Mouse (Mus musculus) MEL (cell line): ENCODE results near the gene Capn8. TPM values are rescaled to one million over a fixed set of nuclear protein-coding genes. Genes with fewer than 3 reads are reported as not detected.

Source experiments
- DNase-seq: peaks from one replicate; pipeline ENCODE4 v3.0.0; 2011; ENCODE audit warnings: low read depth, low spot score
- H3K27ac ChIP-seq: 2 replicates; pipeline ENCODE4 v1.5.1; 2012; ENCODE audit warnings: low read depth, mild to moderate bottlenecking, control low read depth, low read length, moderate library complexity; ENCODE audit not compliant: control insufficient read depth
- H3K27me3 ChIP-seq, 2 experiments: fragments of 150-350 bp in 1 of 2; sonication (generic) in 1 of 2; 2 replicates each; pipeline ENCODE4 v1.6.1; 2012; ENCODE audit warnings: low read length in 2 of 2, mild to moderate bottlenecking in 2 of 2, improper control_type of control experiment in 1 of 2, moderate library complexity in 1 of 2; ENCODE audit not compliant: insufficient read depth in 2 of 2, control insufficient read depth in 1 of 2
- H3K36me3 ChIP-seq, 2 experiments: 2 replicates each; pipeline ENCODE4 v1.6.1; 2012 to 2014; ENCODE audit warnings: low read length in 2 of 2, improper control_type of control experiment in 1 of 2, inconsistent platforms in 1 of 2, mild to moderate bottlenecking in 1 of 2; ENCODE audit not compliant: insufficient read depth in 2 of 2, control insufficient read depth in 1 of 2
- H3K4me1 ChIP-seq, 2 experiments: fragments of 150-350 bp in 1 of 2; sonication (generic) in 1 of 2; 2 replicates each; pipeline ENCODE4 v1.6.1; 2012; ENCODE audit warnings: low read length in 2 of 2, improper control_type of control experiment in 1 of 2, mild to moderate bottlenecking in 1 of 2; ENCODE audit not compliant: insufficient read depth in 2 of 2, control insufficient read depth in 1 of 2
- H3K4me3 ChIP-seq, 2 experiments: fragments of 150-350 bp in 1 of 2; sonication (generic) in 1 of 2; 2 replicates each; pipeline ENCODE4 v1.5.1; 2012; ENCODE audit warnings: low read depth in 2 of 2, low read length in 2 of 2, mild to moderate bottlenecking in 2 of 2, moderate library complexity in 2 of 2, control low read depth in 1 of 2, improper control_type of control experiment in 1 of 2; ENCODE audit not compliant: control insufficient read depth in 1 of 2, insufficient read depth in 1 of 2
- H3K79me2 ChIP-seq: 2 replicates; pipeline ENCODE4 v1.6.1; 2012; ENCODE audit warnings: mild to moderate bottlenecking, low read length, moderate library complexity; ENCODE audit not compliant: control insufficient read depth, poor library complexity, insufficient read depth
- H3K9ac ChIP-seq: 2 replicates; pipeline ENCODE4 v1.6.1; 2012; ENCODE audit warnings: low read depth, mild to moderate bottlenecking, control low read depth, low read length, moderate library complexity; ENCODE audit not compliant: control insufficient read depth, poor library complexity, severe bottlenecking
- H3K9me3 ChIP-seq: fragments of 150-350 bp; sonication (generic); replicated peaks from 2 replicates; pipeline ENCODE4 v1.6.1; 2012; ENCODE audit warnings: mild to moderate bottlenecking, low read length, improper control_type of control experiment, moderate library complexity; ENCODE audit not compliant: insufficient read depth
- CHD2 ChIP-seq: IDR thresholded peaks from 2 replicates; pipeline ENCODE4 v1.6.1; 2011; ENCODE audit warnings: low read length, improper control_type of control experiment
- CTCF ChIP-seq, 3 experiments: IDR thresholded peaks in 2 of 3; conservative IDR thresholded peaks in 1 of 3; 2 replicates each; pipeline ENCODE4 v1.5.1; 2011 to 2012; ENCODE audit warnings: low read length in 3 of 3, low read depth in 2 of 3, mild to moderate bottlenecking in 2 of 3, improper control_type of control experiment in 1 of 3, inconsistent platforms in 1 of 3, mixed read lengths in 1 of 3, moderate library complexity in 1 of 3; ENCODE audit not compliant: control insufficient read depth in 1 of 3, insufficient read depth in 1 of 3, poor library complexity in 1 of 3, severe bottlenecking in 1 of 3
- EP300 ChIP-seq, 2 experiments: IDR thresholded peaks; 2 replicates each; pipeline ENCODE4 v1.6.1; 2011; ENCODE audit warnings: improper control_type of control experiment in 2 of 2, low read length in 2 of 2, low read depth in 1 of 2, mild to moderate bottlenecking in 1 of 2
- GABPA ChIP-seq: IDR thresholded peaks from 2 replicates; pipeline ENCODE4 v1.6.1; 2012; ENCODE audit warnings: low read depth, mild to moderate bottlenecking, inconsistent platforms, low read length, improper control_type of control experiment, moderate library complexity
- HCFC1 ChIP-seq: IDR thresholded peaks from 2 replicates; pipeline ENCODE4 v1.6.1; 2012; ENCODE audit warnings: low read depth, mild to moderate bottlenecking, inconsistent platforms, low read length, improper control_type of control experiment, moderate library complexity
- MAX ChIP-seq: IDR thresholded peaks from 2 replicates; pipeline ENCODE4 v1.6.1; 2011; ENCODE audit warnings: low read length, improper control_type of control experiment
- MAZ ChIP-seq: IDR thresholded peaks from 2 replicates; pipeline ENCODE4 v1.6.1; 2012; ENCODE audit warnings: low read depth, mild to moderate bottlenecking, inconsistent platforms, low read length, improper control_type of control experiment
- MXI1 ChIP-seq: IDR thresholded peaks from 2 replicates; pipeline ENCODE4 v1.6.1; 2011; ENCODE audit warnings: mild to moderate bottlenecking, low read depth, low read length, improper control_type of control experiment
- MYC ChIP-seq: IDR thresholded peaks from 2 replicates; pipeline ENCODE4 v1.6.1; 2011; ENCODE audit warnings: low read depth, mild to moderate bottlenecking, low read length, improper control_type of control experiment, moderate library complexity
- NRF1 ChIP-seq: IDR thresholded peaks from 2 replicates; pipeline ENCODE4 v1.6.1; 2014; ENCODE audit warnings: low read depth, mild to moderate bottlenecking, inconsistent platforms, low read length, improper control_type of control experiment, moderate library complexity; ENCODE audit not compliant: poor library complexity, insufficient read depth, severe bottlenecking
- RAD21 ChIP-seq: IDR thresholded peaks from 2 replicates; pipeline ENCODE4 v1.6.1; 2011; ENCODE audit warnings: mild to moderate bottlenecking, low read depth, low read length, improper control_type of control experiment
- RCOR1 ChIP-seq: IDR thresholded peaks from 2 replicates; pipeline ENCODE4 v1.6.1; 2012; ENCODE audit warnings: low read depth, mild to moderate bottlenecking, inconsistent platforms, low read length, improper control_type of control experiment
- SMC3 ChIP-seq: IDR thresholded peaks from 2 replicates; pipeline ENCODE4 v1.6.1; 2011; ENCODE audit warnings: low read depth, low read length, improper control_type of control experiment
- TBP ChIP-seq: IDR thresholded peaks from 2 replicates; pipeline ENCODE4 v1.8.0; 2011; ENCODE audit warnings: low read depth, low read length, improper control_type of control experiment
- USF1 ChIP-seq: IDR thresholded peaks from 2 replicates; pipeline ENCODE4 v1.6.1; 2014; ENCODE audit warnings: low read depth, mild to moderate bottlenecking, inconsistent platforms, low read length, improper control_type of control experiment, moderate library complexity
- ZC3H11A ChIP-seq: IDR thresholded peaks from 2 replicates; pipeline ENCODE4 v1.6.1; 2012; ENCODE audit warnings: low read depth, mild to moderate bottlenecking, inconsistent platforms, low read length, improper control_type of control experiment
- ZKSCAN1 ChIP-seq: IDR thresholded peaks from 2 replicates; pipeline ENCODE4 v1.6.1; 2012; ENCODE audit warnings: low read depth, mild to moderate bottlenecking, inconsistent platforms, low read length, improper control_type of control experiment, moderate library complexity
- polyA plus RNA-seq, 2 experiments: library from polyadenylated mRNA; stranded (reverse) in 1 of 2; unstranded in 1 of 2; fragments of >175 nt in 1 of 2; fragments of >200 nt in 1 of 2; gene quantifications; 2 replicates each; pipeline versions ENCODE4 v1.2.1 to v1.2.4; 2012; ENCODE audit warnings: low replicate concordance in 2 of 2, low read depth in 1 of 2; ENCODE audit not compliant: insufficient read length in 2 of 2, insufficient read depth in 1 of 2, missing spikeins in 1 of 2
- total RNA-seq: library from RNA; depleted of rRNA; stranded (reverse); fragments of 300-350 nt; gene quantifications from 2 replicates; pipeline ENCODE4 v1.2.3, GENCODE M21; 2012

Capn8 gene
- total and polyA plus RNA-seq, 3 experiments = not detected

DNA sequence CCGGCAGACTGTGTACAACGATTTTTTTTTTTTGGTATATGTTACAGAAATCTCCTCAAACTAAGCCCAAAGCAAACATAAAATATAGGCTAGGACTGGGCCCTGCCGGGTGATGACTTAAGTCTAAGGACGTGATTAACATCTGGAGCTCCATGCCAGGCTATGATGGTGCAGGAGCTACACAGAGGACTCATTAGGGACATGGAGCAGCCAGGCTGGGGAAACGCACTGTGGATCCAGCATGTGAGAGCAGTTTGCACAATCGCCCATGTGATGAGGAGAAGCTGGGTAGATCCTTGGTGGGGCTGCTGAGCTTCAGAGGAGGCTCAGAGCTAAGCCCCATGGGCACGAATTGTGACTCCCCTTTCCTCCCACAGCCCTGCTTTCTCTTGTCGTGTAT, 14.0 kb upstream of the Capn8 start:
- Histone ChIP-seq H3K27ac (no peak overlapping the region), H3K36me3 (peaks cover 0 to 10% of the 10 kb centered on the region in 2 experiments; a peak in 2 of 4 replicates), H3K9me3 (no peaks in the 10 kb centered on the region), H3K27me3 (no peaks in the 10 kb centered on the region), H3K79me2 (no peaks in the 10 kb centered on the region), H3K4me1 (peaks cover 3 to 4% of the 10 kb centered on the region in 2 experiments; a peak in 3 of 4 replicates), H3K9ac (no peak overlapping the region), H3K4me3 (no peak overlapping the region)
- no peak for TF ChIP-seq MXI1
- no peak for TF ChIP-seq CHD2
- TF ChIP-seq USF1 = no peak
- no peak for TF ChIP-seq TBP
- no peak for TF ChIP-seq HCFC1
- TF ChIP-seq GABPA = no peak
- no peak for TF ChIP-seq RAD21
- TF ChIP-seq RCOR1 = no peak
- DNase-seq = no peak

DNA sequence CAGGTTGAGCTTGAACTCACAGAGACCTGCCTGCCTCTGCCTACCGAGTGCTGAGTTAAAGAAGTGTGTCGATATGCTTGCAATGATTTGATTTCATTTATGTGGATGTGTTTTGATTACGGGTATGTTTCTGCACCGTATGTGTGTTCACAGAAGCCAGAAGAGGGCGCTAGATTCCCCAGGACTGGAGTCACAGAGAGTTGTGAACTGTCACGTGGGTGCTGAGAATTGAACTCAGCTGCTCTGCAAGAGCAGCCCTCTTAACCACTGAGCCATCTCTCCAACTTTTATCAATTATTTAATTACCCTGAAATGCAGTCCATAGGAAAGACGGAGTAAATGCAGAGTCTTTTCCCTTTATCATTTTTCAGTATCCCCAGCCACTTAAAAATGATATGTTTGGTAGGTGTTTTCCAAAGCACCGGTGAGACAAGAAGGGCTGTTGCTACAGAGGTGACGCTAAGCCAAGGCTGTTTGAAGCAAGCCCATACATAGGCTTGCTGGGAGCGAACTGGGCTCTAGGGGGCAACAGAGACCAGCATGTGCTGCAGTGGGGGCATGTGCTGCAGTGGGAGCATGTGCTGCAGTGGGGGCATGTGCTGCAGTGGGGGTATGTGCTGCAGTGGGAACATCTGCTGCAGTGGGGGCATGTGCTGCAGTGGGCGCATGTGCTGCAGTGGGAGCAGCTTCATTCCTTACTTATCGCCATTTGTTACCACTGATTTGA, 11.0 kb upstream of the Capn8 start:
- Histone ChIP-seq H3K9me3 (no peaks in the 10 kb centered on the region), H3K27me3 (no peaks in the 10 kb centered on the region), H3K79me2 (no peaks in the 10 kb centered on the region), H3K4me1 (peaks cover 3 to 4% of the 10 kb centered on the region in 2 experiments; a peak in 3 of 4 replicates), H3K36me3 (peaks cover 0 to 10% of the 10 kb centered on the region in 2 experiments; a peak in 2 of 4 replicates), H3K27ac (no peak overlapping the region), H3K9ac (no peak overlapping the region), H3K4me3 (no peak overlapping the region)
- TF ChIP-seq ZKSCAN1 (no peak), MAX (peak; percentile 65), MAZ (0 out of 2 replicates have a peak, but pooled peaks have one; percentile 55), ZC3H11A (peak; percentile 25; the same call in 1 of the 2 replicates), RAD21 (peak; percentile 67), MYC (peak; percentile 80; the same call in 1 of the 2 replicates), MXI1 (no peak), NRF1 (no peak), EP300 (IDR thresholded peaks at IDR 0.05; ENCODE audit: low read depth in 1 of 2, low read length in 2 of 2) (no peak), CTCF (IDR thresholded peaks at IDR 0.05 in 2 of 3, conservative IDR thresholded peaks at IDR 0.05 in 1 of 3; ENCODE audit: control insufficient read depth in 1 of 3, insufficient read depth in 1 of 3, low read depth in 2 of 3, low read length in 3 of 3, poor library complexity in 1 of 3, severe bottlenecking in 1 of 3) (peak; percentile 31 to 70 (median 67)), USF1 (peak; percentile 61), SMC3 (peak; percentile 45)
- peak; percentile 55 for DNase-seq
